Mouse (Mus musculus) G1E (cell line): Measurements from ENCODE around the gene Gpr107. TPM values are rescaled to one million over a fixed set of nuclear protein-coding genes. Genes with fewer than 3 reads are reported as not detected.

ENCODE experiments used
- ATAC-seq: 2 replicates; pipeline ENCODE4 v1.8.0; 2016; ENCODE audit warnings: mild to moderate bottlenecking; ENCODE audit not compliant: insufficient number of reproducible peaks, poor library complexity, low FRiP score, severe bottlenecking; ENCODE audit errors: extremely low read depth
- DNase-seq: peaks from one replicate; pipeline ENCODE4 v3.0.0; 2012; ENCODE audit warnings: low spot score
- H3K27me3 ChIP-seq: 2 replicates; pipeline ENCODE4 v1.6.1; 2012; ENCODE audit warnings: mild to moderate bottlenecking, low read length, inconsistent platforms; ENCODE audit not compliant: insufficient read depth
- H3K36me3 ChIP-seq: replicated peaks from 2 replicates; pipeline ENCODE3; 2012; ENCODE audit warnings: mild to moderate bottlenecking, inconsistent platforms
- H3K4me1 ChIP-seq: 2 replicates; pipeline ENCODE4 v1.6.1; 2012; ENCODE audit warnings: low read depth, low read length, inconsistent platforms, mixed read lengths; ENCODE audit not compliant: insufficient read depth
- H3K4me3 ChIP-seq: 2 replicates; pipeline ENCODE4 v1.5.1; 2012; ENCODE audit warnings: low read depth, mild to moderate bottlenecking, inconsistent platforms, low read length, moderate library complexity, mixed read lengths
- H3K9me3 ChIP-seq: replicated peaks from 2 replicates; pipeline ENCODE4 v1.6.1; 2012; ENCODE audit warnings: inconsistent platforms
- CTCF ChIP-seq: IDR thresholded peaks from 2 replicates; pipeline ENCODE4 v1.5.1; 2012; ENCODE audit warnings: low read depth, low read length, inconsistent platforms, mixed read lengths
- GATA1 ChIP-seq: IDR thresholded peaks from 2 replicates; pipeline ENCODE4 v1.6.1; 2012; ENCODE audit warnings: borderline replicate concordance, low read length, inconsistent platforms, mixed read lengths
- GATA2 ChIP-seq: IDR thresholded peaks from 2 replicates; pipeline ENCODE4 v1.6.1; 2012; ENCODE audit warnings: low read depth, low read length, inconsistent platforms, borderline replicate concordance
- POLR2AphosphoS5 ChIP-seq: IDR thresholded peaks from 2 replicates; pipeline ENCODE4 v1.6.1; 2012; ENCODE audit warnings: low read depth, low read length, inconsistent platforms; ENCODE audit not compliant: insufficient replicate concordance
- TAL1 ChIP-seq: conservative IDR thresholded peaks from 2 replicates; pipeline ENCODE4 v1.6.1; 2012; ENCODE audit warnings: low read depth, low read length, inconsistent platforms, mixed read lengths
- polyA plus RNA-seq: library from polyadenylated mRNA; stranded (reverse); fragments of >175 nt; gene quantifications from 2 replicates; pipeline ENCODE4 v1.2.3, GENCODE M21; 2012
- total RNA-seq, 2 experiments: library from RNA; stranded (forward) in 1 of 2; stranded (reverse) in 1 of 2; fragments of 200-1000 nt in 1 of 2; fragments of >200 nt in 1 of 2; fragmentation: Nextera tagmentation in 1 of 2; gene quantifications; 2 replicates each; pipeline ENCODE4 v1.2.3; 2014 to 2017

Gpr107 gene
- total and polyA plus RNA-seq, 3 experiments, result 6.7 to 74.9 (median 37.2) TPM

DNA sequence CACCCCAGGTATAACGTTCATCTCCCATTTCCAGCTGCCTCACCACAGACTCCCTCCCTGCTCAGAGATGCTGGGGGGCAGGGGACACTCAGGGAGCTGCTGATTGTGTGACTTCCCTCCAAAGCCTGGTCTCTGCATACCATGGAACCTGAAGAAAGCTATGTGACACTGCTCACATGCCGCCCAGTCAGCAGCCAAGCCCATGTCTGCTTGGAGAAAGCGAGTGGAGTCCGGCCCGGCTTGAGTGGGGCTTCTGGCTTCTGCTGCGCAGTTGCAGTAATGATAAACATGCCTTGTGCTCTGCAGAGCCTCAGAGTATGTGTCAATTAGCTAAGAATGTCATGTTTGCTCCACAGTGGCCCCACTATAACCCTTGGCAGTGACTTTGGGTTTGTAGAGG, 67.4 kb downstream of the Gpr107 start:
- no peak for DNase-seq
- Histone ChIP-seq H3K9me3 (no peaks in the 10 kb centered on the region), H3K4me3 (no peak overlapping the region), H3K27me3 (peaks cover 7% of the 10 kb centered on the region), H3K36me3 (peaks cover 35% of the 10 kb centered on the region), H3K4me1 (no peaks in the 10 kb centered on the region)
- TF ChIP-seq CTCF, result no peak
- no peak for TF ChIP-seq GATA1
- no peak for TF ChIP-seq GATA2
- TF ChIP-seq POLR2AphosphoS5, result no peak
- TF ChIP-seq TAL1, result no peak
- no peak for ATAC-seq

DNA sequence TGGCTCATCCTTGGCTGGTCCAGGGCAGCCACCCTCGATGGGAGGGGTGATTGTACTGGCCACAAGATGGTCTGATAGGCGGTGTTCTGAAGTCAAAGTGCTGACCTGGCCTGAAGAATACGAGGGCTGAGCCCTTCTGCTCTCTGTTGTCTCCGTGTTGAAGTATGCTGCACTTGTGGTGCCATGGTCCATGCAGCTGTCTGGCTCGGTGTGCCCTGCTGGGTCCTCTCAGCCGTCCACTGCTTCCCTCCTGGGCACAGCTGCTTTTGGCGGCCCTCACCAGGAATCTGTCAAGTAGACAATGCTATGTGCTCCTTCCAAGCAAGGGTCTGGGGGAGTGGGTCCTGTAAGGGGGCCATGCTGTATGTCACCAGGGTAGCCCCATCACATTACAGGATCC, 68.7 kb downstream of the Gpr107 start:
- H3K4me1 ChIP-seq, result no peaks in the 10 kb centered on the region
- H3K36me3 ChIP-seq, result peaks cover 21% of the 10 kb centered on the region
- no peaks in the 10 kb centered on the region for H3K9me3 ChIP-seq
- H3K27me3 ChIP-seq, result peaks cover 16% of the 10 kb centered on the region
- H3K4me3 ChIP-seq, result no peak overlapping the region
- DNase-seq (no peak), ATAC-seq (no peak)
- no peak for TF ChIP-seq GATA1

DNA sequence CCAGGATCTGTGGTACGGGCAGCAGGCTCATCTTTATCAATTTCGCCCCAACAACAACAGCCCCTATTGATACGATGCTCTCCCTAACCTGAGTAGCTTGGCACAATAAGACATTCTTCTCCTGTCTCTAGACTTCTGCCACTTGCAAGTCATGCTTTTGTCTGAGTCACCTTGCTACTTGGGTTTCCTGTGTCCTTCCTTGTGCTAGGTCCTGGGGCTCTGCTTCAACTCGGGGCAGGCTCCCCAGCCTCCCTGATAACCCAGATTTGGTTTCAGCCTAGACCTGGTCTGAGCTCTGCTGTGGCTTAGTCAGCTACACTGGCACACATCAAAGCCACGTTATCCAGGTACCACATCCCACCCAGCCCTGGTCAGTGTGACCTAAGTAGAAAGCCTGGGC, 69.5 kb downstream of the Gpr107 start:
- no peak overlapping the region for H3K4me3 ChIP-seq
- DNase-seq (no peak), ATAC-seq (no peak)
- TF ChIP-seq GATA2, result no peak
- no peak for TF ChIP-seq POLR2AphosphoS5
- TF ChIP-seq TAL1, result no peak
- TF ChIP-seq GATA1, result no peak
- no peak for TF ChIP-seq CTCF
- peaks cover 18% of the 10 kb centered on the region for H3K27me3 ChIP-seq
- peaks cover 15% of the 10 kb centered on the region for H3K36me3 ChIP-seq
- H3K4me1 ChIP-seq, result no peaks in the 10 kb centered on the region
- H3K9me3 ChIP-seq, result no peaks in the 10 kb centered on the region

DNA sequence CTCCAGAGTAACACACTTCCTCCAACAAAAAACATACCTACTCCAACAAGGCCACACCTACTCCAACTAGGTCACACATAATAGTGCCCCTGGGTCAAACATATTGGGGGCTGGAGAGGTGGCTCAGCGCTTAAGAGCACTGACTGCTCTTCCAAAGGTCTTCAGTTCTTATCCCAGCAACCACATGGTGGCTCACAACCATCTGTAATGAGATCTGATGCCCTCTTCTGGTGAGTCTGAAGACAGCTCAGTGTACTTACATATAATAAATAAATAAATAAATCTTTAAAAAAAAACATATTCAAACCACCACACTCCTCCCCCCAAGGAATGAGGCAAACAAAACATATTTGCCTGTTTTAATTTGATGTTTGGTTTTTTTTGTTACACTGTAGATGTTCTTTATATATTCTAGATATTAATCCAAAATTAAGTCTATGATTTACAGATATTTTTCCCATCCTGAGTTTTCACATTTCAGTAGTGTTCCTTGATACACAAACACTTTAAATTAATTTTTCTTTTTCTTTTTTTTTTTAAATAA, 76.7 kb downstream of the Gpr107 start:
- ATAC-seq (no peak), DNase-seq (no peak)
- TF ChIP-seq TAL1, result no peak
- no peak overlapping the region for H3K4me3 ChIP-seq
- peaks cover 19% of the 10 kb centered on the region; the same call in 1 of the 2 replicates for H3K27me3 ChIP-seq
- H3K36me3 ChIP-seq, result no peaks in the 10 kb centered on the region
- no peaks in the 10 kb centered on the region for H3K4me1 ChIP-seq
- H3K9me3 ChIP-seq, result no peaks in the 10 kb centered on the region

DNA sequence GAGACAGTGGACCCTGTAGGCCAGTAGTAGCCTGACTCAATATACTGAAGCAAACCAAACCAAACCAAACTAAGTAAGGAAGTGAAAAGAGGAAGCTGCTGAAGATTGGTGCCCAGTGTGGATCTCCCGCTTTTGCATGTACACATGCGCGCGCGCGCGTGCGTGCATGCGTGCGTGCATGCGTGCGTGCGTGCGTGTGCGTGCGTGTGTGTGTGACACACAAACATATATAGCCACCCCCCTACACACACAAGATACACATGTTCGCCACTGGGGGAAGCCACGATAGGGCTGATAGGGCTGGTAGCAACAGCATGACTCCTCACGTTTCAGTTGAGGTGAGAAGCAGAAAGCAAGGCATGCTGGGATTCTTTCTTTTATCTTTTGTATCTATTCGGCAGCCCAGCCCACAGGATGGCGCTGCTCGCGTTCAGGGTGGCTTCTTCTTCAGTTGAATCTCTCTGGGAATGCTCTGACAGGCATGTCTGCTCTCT, 87.1 kb downstream of the Gpr107 start:
- Histone ChIP-seq H3K9me3 (no peaks in the 10 kb centered on the region), H3K4me3 (no peak overlapping the region), H3K27me3 (peaks cover 21% of the 10 kb centered on the region; the same call in 1 of the 2 replicates), H3K4me1 (no peaks in the 10 kb centered on the region), H3K36me3 (no peaks in the 10 kb centered on the region)
- no peak for ATAC-seq
- no peak for TF ChIP-seq POLR2AphosphoS5
- TF ChIP-seq GATA2, result no peak
- no peak for TF ChIP-seq TAL1
- no peak for TF ChIP-seq GATA1
- TF ChIP-seq CTCF, result no peak
- DNase-seq, result no peak

DNA sequence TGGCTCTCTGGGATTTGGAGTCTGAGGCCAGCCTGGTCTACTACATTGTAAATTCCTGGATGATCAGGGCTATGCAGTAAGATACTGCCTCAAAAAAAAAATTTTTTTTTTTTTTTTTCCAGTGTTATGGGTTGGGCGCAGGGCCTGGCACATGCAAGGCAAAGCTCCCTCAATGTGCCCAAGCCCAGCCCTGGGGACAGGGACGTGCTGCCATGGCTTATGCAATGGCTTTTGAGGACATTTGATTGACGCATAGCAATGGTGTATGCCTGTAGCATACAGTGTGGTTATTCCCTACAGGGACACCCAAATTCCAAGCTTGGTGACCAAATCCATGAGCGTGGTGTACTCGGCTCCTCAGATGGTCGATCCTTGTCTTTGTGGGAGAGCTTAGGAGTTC, 87.7 kb downstream of the Gpr107 start:
- no peak for ATAC-seq
- H3K4me3 ChIP-seq, result no peak overlapping the region
- TF ChIP-seq GATA1, result no peak
- no peak for TF ChIP-seq GATA2
- no peak for TF ChIP-seq TAL1
- no peak for TF ChIP-seq CTCF
- no peak for TF ChIP-seq POLR2AphosphoS5

DNA sequence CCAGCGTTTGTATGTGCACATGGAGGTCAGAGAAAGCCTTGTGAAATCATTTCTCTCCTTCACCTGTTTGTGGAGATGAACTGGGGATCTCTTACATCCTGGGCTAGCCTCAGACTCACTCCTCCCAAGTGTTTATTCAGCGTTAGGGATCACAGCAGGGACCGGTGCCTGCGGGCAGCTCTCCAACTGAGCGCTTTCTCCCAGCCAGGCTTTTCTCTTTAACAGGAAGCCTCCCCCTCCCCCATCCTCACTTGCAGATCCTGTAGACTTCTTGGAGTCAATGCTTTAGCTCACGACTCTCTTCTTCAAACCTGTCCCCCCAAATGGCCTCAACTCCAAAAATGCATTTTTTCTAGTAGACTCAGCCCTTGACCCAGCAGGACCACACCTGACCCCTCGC, 89.5 kb downstream of the Gpr107 start:
- Histone ChIP-seq H3K27me3 (peaks cover 14% of the 10 kb centered on the region), H3K4me3 (no peak overlapping the region), H3K9me3 (peaks cover 13% of the 10 kb centered on the region), H3K4me1 (no peaks in the 10 kb centered on the region), H3K36me3 (no peaks in the 10 kb centered on the region)
- DNase-seq (no peak), ATAC-seq (no peak)
- TF ChIP-seq GATA1, result no peak
- TF ChIP-seq CTCF, result no peak
- no peak for TF ChIP-seq TAL1
- no peak for TF ChIP-seq GATA2
- no peak for TF ChIP-seq POLR2AphosphoS5

More for the DNA sequence above, 87.7 kb downstream of the Gpr107 start:
- no peak for DNase-seq
- H3K27me3 ChIP-seq, result peaks cover 19% of the 10 kb centered on the region
- H3K4me1 ChIP-seq, result no peaks in the 10 kb centered on the region
- H3K36me3 ChIP-seq, result no peaks in the 10 kb centered on the region
- no peaks in the 10 kb centered on the region for H3K9me3 ChIP-seq
